Comparison of ENCODE assay signal across 19 mouse cellular contexts in the genomic region with DNA sequence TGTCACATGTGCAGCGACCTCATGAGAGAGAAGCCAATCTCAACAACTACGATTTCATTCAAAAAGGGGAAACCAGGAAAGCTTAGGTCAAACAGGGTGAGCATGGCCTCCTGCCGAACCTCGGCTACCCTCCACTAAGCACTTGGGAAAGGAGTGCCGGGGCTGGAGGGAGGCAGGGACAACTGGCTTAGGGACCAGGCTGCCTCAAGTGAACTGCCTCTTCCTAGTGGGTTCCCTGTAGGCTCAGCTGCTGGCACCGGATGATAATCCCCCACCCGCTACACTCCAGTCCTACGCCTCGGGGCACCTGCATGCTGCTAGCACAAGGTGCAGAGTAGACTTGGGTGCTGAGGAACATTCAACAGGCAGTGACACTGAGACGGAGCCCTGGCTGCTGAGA. TPM values are rescaled to one million over a fixed set of nuclear protein-coding genes. Genes with fewer than 3 reads are reported as not detected.
DNase-seq lines count a peak whose midpoint lies in the region; ATAC-seq and TF ChIP-seq lines count a peak whose summit lies in the region.
"Had no signal": no experiment of that assay in that cellular context is flagged by ENCODE, and none has a peak within 500 bp of the region (broad histone marks: within the 10 kb centered on the region; RNA-seq: fewer than 3 reads in every experiment).

No protein-coding gene starts in this region.

- no peak for TF ChIP-seq CTCF in left cerebral cortex, adult 2 months (IDR thresholded peaks at IDR 0.05)

- 91% methylated on average over 10 of the region's 10 CpGs for WGBS in embryonic facial prominence, embryonic 10.5 days

- ATAC-seq in inflammation-experienced regulatory T-cells, adult 6 months: no peak
- ATAC-seq: forebrain, embryonic 16.5 days; intestine, embryonic 16.5 days; Patski had no signal

- H3K4me1 ChIP-seq in embryonic facial prominence, embryonic 10.5 days: 0 out of 2 replicates have a peak, but pooled peaks cover 3% of the 10 kb centered on the region

- peak; percentile 32 for DNase-seq in gastrocnemius, postnatal 25 days
- DNase-seq in gastrocnemius, adult 18-20 months (ENCODE audit: low spot score): no peak
- no peak for DNase-seq in left cerebral cortex, adult 2 months (ENCODE audit: extremely low spot score in 1 of 2, low spot score in 2 of 2)
- DNase-seq in left cerebral cortex, postnatal 14 days (ENCODE audit: low spot score in 2 of 2): no peak
- peak; percentile 31 for DNase-seq in right cerebral cortex, postnatal 25 days
- DNase-seq in right cerebral cortex, adult 18-20 months: no peak
- no peak for DNase-seq in embryonic facial prominence, embryonic 10.5 days (ENCODE audit: low spot score)
- DNase-seq: cerebellum, adult 11 months; lung, embryonic 14.5 days; right cerebral cortex, postnatal 4 days; thymus, postnatal 25 days had no signal

- H3K9me3 ChIP-seq in embryonic facial prominence, embryonic 10.5 days: no peaks in the 10 kb centered on the region
- H3K9me3 ChIP-seq: embryonic facial prominence, embryonic 13.5 days; kidney, embryonic 15.5 days; neural tube, embryonic 15.5 days had no signal

- H3K27me3 ChIP-seq in embryonic facial prominence, embryonic 10.5 days (replicated peaks; ENCODE audit: low read depth, poor library complexity, severe bottlenecking): no peaks in the 10 kb centered on the region
- H3K27me3 ChIP-seq: embryonic facial prominence, embryonic 13.5 days; kidney, embryonic 15.5 days; neural tube, embryonic 15.5 days; Patski had no signal

- H3K36me3 ChIP-seq in embryonic facial prominence, embryonic 10.5 days (replicated peaks): peaks cover 99% of the 10 kb centered on the region

- intact Hi-C loops in left cerebral cortex, adult 2 months (cut with DNase I): no loop called here
- intact Hi-C loops in left cerebral cortex, postnatal 14 days (cut with DNase I): no loop called here

- H3K4me3 ChIP-seq in left cerebral cortex, adult 2 months: no peak overlapping the region
- no peak overlapping the region for H3K4me3 ChIP-seq in embryonic facial prominence, embryonic 10.5 days
- H3K4me3 ChIP-seq: embryonic facial prominence, embryonic 13.5 days; kidney, embryonic 15.5 days; neural tube, embryonic 15.5 days had no signal

- H3K27ac ChIP-seq in left cerebral cortex, adult 2 months: peak overlapping the region; percentile 15; the same call in 1 of the 2 replicates
- no peak overlapping the region for H3K27ac ChIP-seq in embryonic facial prominence, embryonic 10.5 days (replicated peaks)
- H3K27ac ChIP-seq: embryonic facial prominence, embryonic 13.5 days; hindbrain, embryonic 14.5 days; kidney, embryonic 15.5 days; neural tube, embryonic 15.5 days had no signal

RNA-seq across cellular contexts. Expression of gene Hspb1, which starts 21.9 kb away (rescaled TPM):
- total RNA-seq in gastrocnemius, postnatal 25 days (2021): 100 to 1,000 TPM; 290 to 454 TPM
- total RNA-seq in gastrocnemius, adult 18-20 months (2021): 100 to 1,000 TPM; 239 to 482 TPM
- total RNA-seq in left cerebral cortex, adult 2 months (2021): 10 to 100 TPM; 19.2 to 19.3 TPM
- 1 to 10 TPM; 6.9 to 9.4 TPM for total RNA-seq in left cerebral cortex, postnatal 14 days (2021)
- polyA plus RNA-seq in embryonic facial prominence, embryonic 10.5 days (2016; fragmentation: Nextera tagmentation; extraction: Ambion mirVana): 24.0 and 24.4 TPM in 2 replicates
- polyA plus RNA-seq in inflammation-experienced regulatory T-cells, adult 6 months (2017; shearing (Covaris generic)): under 1 TPM in 1 of 3 experiments, not detected in 2; 0.82 TPM

RNA-seq across cellular contexts. Expression of gene Ywhag, which starts 24.8 kb away (rescaled TPM):
- total RNA-seq in gastrocnemius, postnatal 25 days (2021): 100 to 1,000 TPM; 282 to 288 TPM
- total RNA-seq in gastrocnemius, adult 18-20 months (2021): 100 to 1,000 TPM; 288 to 326 TPM
- 1,000 to 10,000 TPM; 1,191 to 1,224 TPM for total RNA-seq in left cerebral cortex, adult 2 months (2021)
- 1,000 to 10,000 TPM; 1,469 to 1,528 TPM for total RNA-seq in left cerebral cortex, postnatal 14 days (2021)
- 244 and 257 TPM in 2 replicates for polyA plus RNA-seq in embryonic facial prominence, embryonic 10.5 days (2016; fragmentation: Nextera tagmentation; extraction: Ambion mirVana)
- polyA plus RNA-seq in inflammation-experienced regulatory T-cells, adult 6 months (2017; shearing (Covaris generic)): 10 to 100 TPM; 29.8 to 46.2 (median 37.0) TPM

Comparison
In these comparisons a context has a peak if more than half of its experiments do, and no peak if none do; other contexts are left out.
1. DNase-seq: peak in gastrocnemius, postnatal 25 days (single experiment) and right cerebral cortex, postnatal 25 days (single experiment); none in gastrocnemius, adult 18-20 months (single experiment), left cerebral cortex, adult 2 months (0 of 2), left cerebral cortex, postnatal 14 days (0 of 2), right cerebral cortex, adult 18-20 months (single experiment) and embryonic facial prominence, embryonic 10.5 days (single experiment).
2. RNA of gene Hspb1, which starts 21.9 kb away (total RNA-seq): 239 to 482 TPM in gastrocnemius, adult 18-20 months and 290 to 454 TPM in gastrocnemius, postnatal 25 days; 19.2 to 19.3 TPM in left cerebral cortex, adult 2 months and 6.9 to 9.4 TPM in left cerebral cortex, postnatal 14 days; every median in the first group is over 10 times any median in the second.